Mouse (Mus musculus) forebrain, embryonic 13.5 days (tissue): Measurements from ENCODE around the gene Gucy2g. TPM values are rescaled to one million over a fixed set of nuclear protein-coding genes. Genes with fewer than 3 reads are reported as not detected.

Source experiments
- ATAC-seq: fragments of 200-750 bp; cut with Nextera tagmentation; 2 replicates; pipeline ENCODE4 v1.8.0; 2017
- H3K27ac ChIP-seq: fragments of 300-500 bp; sonication (generic); 2 replicates; pipeline ENCODE4 v1.5.1; 2015; ENCODE audit warnings: inconsistent platforms, mild to moderate bottlenecking, moderate library complexity
- H3K27me3 ChIP-seq: fragments of 300-500 bp; sonication (generic); 2 replicates; pipeline ENCODE4 v1.6.1; 2015; ENCODE audit warnings: mild to moderate bottlenecking, inconsistent platforms
- H3K36me3 ChIP-seq: fragments of 300-500 bp; sonication (generic); 2 replicates; pipeline ENCODE4 v1.6.1; 2015; ENCODE audit warnings: mild to moderate bottlenecking, inconsistent platforms; ENCODE audit not compliant: poor library complexity, severe bottlenecking
- H3K4me1 ChIP-seq: fragments of 300-500 bp; sonication (generic); 2 replicates; pipeline ENCODE4 v1.6.1; 2015; ENCODE audit warnings: inconsistent platforms
- H3K4me2 ChIP-seq: fragments of 300-500 bp; sonication (generic); 2 replicates; pipeline ENCODE4 v1.6.1; 2015; ENCODE audit warnings: inconsistent platforms, mild to moderate bottlenecking, moderate library complexity
- H3K4me3 ChIP-seq: fragments of 300-500 bp; sonication (generic); 2 replicates; pipeline ENCODE4 v1.5.1; 2015; ENCODE audit warnings: mild to moderate bottlenecking, inconsistent platforms
- H3K9ac ChIP-seq: fragments of 300-500 bp; sonication (generic); 2 replicates; pipeline ENCODE4 v1.6.1; 2015; ENCODE audit warnings: mild to moderate bottlenecking, inconsistent platforms
- H3K9me3 ChIP-seq: fragments of 300-500 bp; sonication (generic); replicated peaks from 2 replicates; pipeline ENCODE4 v1.6.1; 2016; ENCODE audit warnings: inconsistent platforms
- WGBS: fragments of 180-500 bp; shearing (Covaris S2); methylation state at CpG from one replicate; pipeline ENCODE4 v1.1.7; 2015; 5-methylcytosine and 5-hydroxymethylcytosine counted together
- polyA plus RNA-seq: library from polyadenylated mRNA; unstranded; fragments of >200 nt; fragmentation: Nextera tagmentation; extraction: Ambion mirVana; gene quantifications from 2 replicates; pipeline ENCODE4 v1.2.1, GENCODE M21; 2015

Gene Gucy2g
- polyA plus RNA-seq, 1 experiment from 2014 or later = not detected

- ATAC-seq = no peak
- no peaks in the 10 kb centered on the region for H3K9me3 ChIP-seq
- H3K9ac ChIP-seq = no peak overlapping the region
- no peaks in the 10 kb centered on the region for H3K36me3 ChIP-seq
- H3K4me1 ChIP-seq = peaks cover 7% of the 10 kb centered on the region; the same call in 1 of the 2 replicates
- H3K27ac ChIP-seq = no peak overlapping the region
- 0 out of 2 replicates have a peak, but pooled peaks cover 5% of the 10 kb centered on the region for H3K27me3 ChIP-seq
- no peak overlapping the region for H3K4me3 ChIP-seq
- H3K4me2 ChIP-seq = no peak overlapping the region
- 91% methylated on average over 9 of the region's 9 CpGs for WGBS
Observed at GRCm38 (mm10) chr19:55217365-55217764, 23.7 kb downstream of the Gucy2g start.

GRCm38 (mm10) chr19:55216876-55217275, 24.2 kb downstream of the Gucy2g start:
- ATAC-seq = no peak
- H3K4me2 ChIP-seq = no peak overlapping the region
- no peaks in the 10 kb centered on the region for H3K9me3 ChIP-seq
- no peak overlapping the region for H3K27ac ChIP-seq
- H3K36me3 ChIP-seq = no peaks in the 10 kb centered on the region
- 0 out of 2 replicates have a peak, but pooled peaks cover 5% of the 10 kb centered on the region for H3K27me3 ChIP-seq
- WGBS = 95% methylated on average over 4 of the region's 4 CpGs
- no peak overlapping the region for H3K9ac ChIP-seq
- H3K4me1 ChIP-seq = peaks cover 7% of the 10 kb centered on the region; the same call in 1 of the 2 replicates
- no peak overlapping the region for H3K4me3 ChIP-seq

GRCm38 (mm10) chr19:55213617-55214340, 27.3 kb downstream of the Gucy2g start:
- H3K36me3 ChIP-seq = no peaks in the 10 kb centered on the region
- H3K9ac ChIP-seq = no peak overlapping the region
- H3K9me3 ChIP-seq = no peaks in the 10 kb centered on the region
- WGBS = 83% methylated on average over 12 of the region's 12 CpGs
- ATAC-seq = no peak
- H3K27me3 ChIP-seq = no peaks in the 10 kb centered on the region
- peaks cover 3% of the 10 kb centered on the region; the same call in 1 of the 2 replicates for H3K4me1 ChIP-seq
- no peak overlapping the region for H3K27ac ChIP-seq
- H3K4me2 ChIP-seq = no peak overlapping the region
- no peak overlapping the region for H3K4me3 ChIP-seq

- H3K9ac ChIP-seq = no peak overlapping the region
- H3K36me3 ChIP-seq = no peaks in the 10 kb centered on the region
- no peak overlapping the region for H3K4me2 ChIP-seq
- no peak overlapping the region for H3K27ac ChIP-seq
- no peaks in the 10 kb centered on the region for H3K27me3 ChIP-seq
- no peak for ATAC-seq
- no peaks in the 10 kb centered on the region for H3K9me3 ChIP-seq
- H3K4me3 ChIP-seq = no peak overlapping the region
- no peaks in the 10 kb centered on the region for H3K4me1 ChIP-seq
- WGBS = 92% methylated on average over 1 of the region's 1 CpGs
Observed at GRCm38 (mm10) chr19:55211698-55212097, 29.3 kb downstream of the Gucy2g start.

GRCm38 (mm10) chr19:55209084-55209483, 32.0 kb downstream of the Gucy2g start:
- ATAC-seq = no peak
- 91% methylated on average over 3 of the region's 3 CpGs for WGBS

GRCm38 (mm10) chr19:55208654-55209053, 32.4 kb downstream of the Gucy2g start:
- H3K4me3 ChIP-seq = no peak overlapping the region
- H3K36me3 ChIP-seq = no peaks in the 10 kb centered on the region
- no peak overlapping the region for H3K4me2 ChIP-seq
- no peak overlapping the region for H3K27ac ChIP-seq
- 73% methylated on average over 4 of the region's 4 CpGs for WGBS
- no peak for ATAC-seq
- no peak overlapping the region for H3K9ac ChIP-seq
- H3K4me1 ChIP-seq = no peaks in the 10 kb centered on the region
- H3K9me3 ChIP-seq = no peaks in the 10 kb centered on the region
- H3K27me3 ChIP-seq = no peaks in the 10 kb centered on the region

More at GRCm38 (mm10) chr19:55209084-55209483, 32.0 kb downstream of the Gucy2g start:
- Histone ChIP-seq H3K4me2 (no peak overlapping the region), H3K36me3 (no peaks in the 10 kb centered on the region), H3K4me1 (no peaks in the 10 kb centered on the region), H3K27ac (no peak overlapping the region), H3K27me3 (no peaks in the 10 kb centered on the region), H3K9ac (no peak overlapping the region), H3K9me3 (no peaks in the 10 kb centered on the region), H3K4me3 (no peak overlapping the region)

- H3K9me3 ChIP-seq = no peaks in the 10 kb centered on the region
- H3K9ac ChIP-seq = no peak overlapping the region
- no peak overlapping the region for H3K4me2 ChIP-seq
- WGBS = 66% methylated on average over 25 of the region's 25 CpGs
- no peak overlapping the region for H3K27ac ChIP-seq
- H3K27me3 ChIP-seq = no peaks in the 10 kb centered on the region
- no peak overlapping the region for H3K4me3 ChIP-seq
- no peak for ATAC-seq
- no peaks in the 10 kb centered on the region for H3K4me1 ChIP-seq
- H3K36me3 ChIP-seq = no peaks in the 10 kb centered on the region
Observed at GRCm38 (mm10) chr19:55207746-55208538, 33.1 kb downstream of the Gucy2g start.

- H3K36me3 ChIP-seq = no peaks in the 10 kb centered on the region
- H3K4me1 ChIP-seq = no peaks in the 10 kb centered on the region
- peak; percentile 23; the same call in 1 of the 2 replicates for ATAC-seq
- no peak overlapping the region for H3K4me3 ChIP-seq
- no peaks in the 10 kb centered on the region for H3K27me3 ChIP-seq
- no peak overlapping the region for H3K4me2 ChIP-seq
- no peak overlapping the region for H3K27ac ChIP-seq
- H3K9ac ChIP-seq = no peak overlapping the region
- WGBS = 56% methylated on average over 6 of the region's 6 CpGs
- H3K9me3 ChIP-seq = no peaks in the 10 kb centered on the region
Observed at GRCm38 (mm10) chr19:55207205-55207604, 33.8 kb downstream of the Gucy2g start.

- Histone ChIP-seq H3K27ac (no peak overlapping the region), H3K4me3 (no peak overlapping the region), H3K4me1 (no peaks in the 10 kb centered on the region), H3K9me3 (no peaks in the 10 kb centered on the region), H3K36me3 (no peaks in the 10 kb centered on the region), H3K9ac (no peak overlapping the region), H3K27me3 (no peaks in the 10 kb centered on the region), H3K4me2 (no peak overlapping the region)
- 41% methylated on average over 8 of the region's 8 CpGs for WGBS
- peak; percentile 67 for ATAC-seq
Observed at GRCm38 (mm10) chr19:55206482-55207138, 34.4 kb downstream of the Gucy2g start.

GRCm38 (mm10) chr19:55198303-55198702, 42.7 kb downstream of the Gucy2g start:
- Histone ChIP-seq H3K4me2 (no peak overlapping the region), H3K36me3 (no peaks in the 10 kb centered on the region), H3K27ac (no peak overlapping the region), H3K9me3 (no peaks in the 10 kb centered on the region), H3K9ac (no peak overlapping the region), H3K27me3 (no peaks in the 10 kb centered on the region), H3K4me1 (0 out of 2 replicates have a peak, but pooled peaks cover 5% of the 10 kb centered on the region), H3K4me3 (no peak overlapping the region)
- peak; percentile 66; the same call in 1 of the 2 replicates for ATAC-seq
- 34% methylated on average over 5 of the region's 5 CpGs for WGBS

- H3K4me3 ChIP-seq = no peak overlapping the region
- H3K9ac ChIP-seq = no peak overlapping the region
- WGBS = 91% methylated on average over 3 of the region's 3 CpGs
- no peaks in the 10 kb centered on the region for H3K36me3 ChIP-seq
- no peaks in the 10 kb centered on the region for H3K9me3 ChIP-seq
- no peaks in the 10 kb centered on the region for H3K27me3 ChIP-seq
- 0 out of 2 replicates have a peak, but pooled peaks cover 5% of the 10 kb centered on the region for H3K4me1 ChIP-seq
- no peak for ATAC-seq
- H3K27ac ChIP-seq = no peak overlapping the region
- H3K4me2 ChIP-seq = no peak overlapping the region
Observed at GRCm38 (mm10) chr19:55195574-55195973, 45.5 kb downstream of the Gucy2g start.
